Mouse (Mus musculus) ES-E14 (cell line): ENCODE measurements around the gene Zfp784.

ENCODE experiments used
- MAFK ChIP-seq: IDR thresholded peaks from 2 replicates; pipeline ENCODE4 v1.6.1; 2014; ENCODE audit warnings: mild to moderate bottlenecking, low read depth, low read length, inconsistent platforms; ENCODE audit not compliant: insufficient read depth
- ZC3H11A ChIP-seq: IDR thresholded peaks from 2 replicates; pipeline ENCODE4 v1.6.1; 2012; ENCODE audit warnings: low read depth, mild to moderate bottlenecking, inconsistent platforms, low read length, borderline replicate concordance
- ZNF384 ChIP-seq: IDR thresholded peaks from 2 replicates; pipeline ENCODE4 v1.6.1; 2012; ENCODE audit warnings: low read depth, low read length, inconsistent platforms

DNA sequence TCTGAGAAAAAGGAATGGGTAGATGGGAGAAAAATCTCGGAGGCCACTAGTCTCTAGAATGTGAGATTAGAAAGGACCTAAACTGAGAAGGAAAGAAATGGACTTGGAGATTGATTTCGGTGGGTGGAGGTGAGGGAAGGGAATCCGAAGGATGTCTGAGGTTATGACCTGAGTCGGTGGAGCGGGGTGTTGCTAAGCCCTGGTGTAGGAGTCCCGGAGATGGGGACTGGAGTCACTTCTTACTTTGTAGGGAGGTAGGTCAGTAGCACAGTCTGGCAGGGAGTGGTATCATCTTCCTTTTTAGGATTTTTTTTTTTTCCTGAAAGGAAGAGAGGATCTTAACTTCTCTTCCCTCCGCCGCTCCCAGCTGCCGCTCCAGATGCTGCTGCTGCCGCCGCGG, 14.2 kb upstream of the Zfp784 start:
- TF ChIP-seq MAFK: no peak
- no peak for TF ChIP-seq ZC3H11A
- no peak for TF ChIP-seq ZNF384
